Mouse (Mus musculus): ENCODE measurements at regions not wholly inside any gene's neighbourhood (a gene's known extent, or its start where the extent isn't known, plus 50 kb on each side); places are given as distances from the start of the nearest gene placed in this dataset.

- TF ChIP-seq CTCF (IDR thresholded peaks at IDR 0.05; ENCODE audit: insufficient read depth, low read length) (no peak), POLR2A (IDR thresholded peaks at IDR 0.05; ENCODE audit: borderline replicate concordance, extremely low read depth, low read depth, low read length) (no peak)
Measured at GRCm38 (mm10) chr13:115266164-115266563, 164.4 kb upstream of the Itga1 start.

All from lung, adult 2 months (tissue).